Mouse (Mus musculus) intestine, embryonic 14.5 days (tissue): ENCODE results near the gene Bex4. TPM values are rescaled to one million over a fixed set of nuclear protein-coding genes. Genes with fewer than 3 reads are reported as not detected.
"Not testable (repeated sequence)": the region's sequence is repeated elsewhere in the genome, so short reads cannot be mapped to it uniquely, and the experiment has no call there.

Experiments used
- ATAC-seq: fragments of 200-750 bp; cut with Nextera tagmentation; replicated peaks from 2 replicates; pipeline ENCODE4 v1.8.0; 2017; ENCODE audit warnings: low read depth, moderate number of reproducible peaks, moderate TSS enrichment, moderate library complexity; ENCODE audit not compliant: low FRiP score, low TSS enrichment
- DNase-seq: peaks from one replicate; pipeline ENCODE4 v3.0.0-alpha.2; 2018; ENCODE audit warnings: low spot score
- H3K27ac ChIP-seq: fragments of 300-500 bp; sonication (generic); 2 replicates; pipeline ENCODE4 v1.5.1; 2014; ENCODE audit warnings: low read depth, mild to moderate bottlenecking, control low read depth
- H3K27me3 ChIP-seq: fragments of 300-500 bp; sonication (generic); replicated peaks from 2 replicates; pipeline ENCODE4 v1.6.1; 2014; ENCODE audit warnings: low read length, control low read depth; ENCODE audit not compliant: control insufficient read depth, insufficient read depth
- H3K36me3 ChIP-seq: fragments of 300-500 bp; sonication (generic); 2 replicates; pipeline ENCODE4 v1.6.1; 2014; ENCODE audit warnings: low read length, control low read depth; ENCODE audit not compliant: control insufficient read depth, insufficient read depth
- H3K4me1 ChIP-seq: fragments of 300-500 bp; sonication (generic); replicated peaks from 2 replicates; pipeline ENCODE4 v1.6.1; 2014; ENCODE audit warnings: low read length, control low read depth, mixed read lengths; ENCODE audit not compliant: control insufficient read depth, insufficient read depth
- H3K4me2 ChIP-seq: fragments of 300-500 bp; sonication (generic); 2 replicates; pipeline ENCODE4 v1.6.1; 2014; ENCODE audit warnings: low read length
- H3K4me3 ChIP-seq: fragments of 300-500 bp; sonication (generic); 2 replicates; pipeline ENCODE4 v1.5.1; 2014; ENCODE audit warnings: low read depth, low read length, control low read depth, mixed read lengths
- H3K9ac ChIP-seq: fragments of 300-500 bp; sonication (generic); 2 replicates; pipeline ENCODE4 v1.6.1; 2014; ENCODE audit warnings: mild to moderate bottlenecking, low read length
- H3K9me3 ChIP-seq: fragments of 300-500 bp; sonication (generic); 2 replicates; pipeline ENCODE4 v1.6.1; 2016; ENCODE audit warnings: low read length, control low read depth; ENCODE audit not compliant: control insufficient read depth
- WGBS: fragments of 180-500 bp; shearing (Covaris S2); extraction: QIAGEN DNeasy Blood & Tissue Kit; methylation state at CpG from one replicate; pipeline ENCODE4 v1.1.7; 2014; 5-methylcytosine and 5-hydroxymethylcytosine counted together
- polyA plus RNA-seq: library from polyadenylated mRNA; unstranded; fragments of >200 nt; fragmentation: Nextera tagmentation; extraction: Ambion mirVana; gene quantifications from 2 replicates; pipeline ENCODE4 v1.2.1, GENCODE M21; 2014

Bex4 gene
- 190 and 192 TPM in 2 replicates for polyA plus RNA-seq

DNA sequence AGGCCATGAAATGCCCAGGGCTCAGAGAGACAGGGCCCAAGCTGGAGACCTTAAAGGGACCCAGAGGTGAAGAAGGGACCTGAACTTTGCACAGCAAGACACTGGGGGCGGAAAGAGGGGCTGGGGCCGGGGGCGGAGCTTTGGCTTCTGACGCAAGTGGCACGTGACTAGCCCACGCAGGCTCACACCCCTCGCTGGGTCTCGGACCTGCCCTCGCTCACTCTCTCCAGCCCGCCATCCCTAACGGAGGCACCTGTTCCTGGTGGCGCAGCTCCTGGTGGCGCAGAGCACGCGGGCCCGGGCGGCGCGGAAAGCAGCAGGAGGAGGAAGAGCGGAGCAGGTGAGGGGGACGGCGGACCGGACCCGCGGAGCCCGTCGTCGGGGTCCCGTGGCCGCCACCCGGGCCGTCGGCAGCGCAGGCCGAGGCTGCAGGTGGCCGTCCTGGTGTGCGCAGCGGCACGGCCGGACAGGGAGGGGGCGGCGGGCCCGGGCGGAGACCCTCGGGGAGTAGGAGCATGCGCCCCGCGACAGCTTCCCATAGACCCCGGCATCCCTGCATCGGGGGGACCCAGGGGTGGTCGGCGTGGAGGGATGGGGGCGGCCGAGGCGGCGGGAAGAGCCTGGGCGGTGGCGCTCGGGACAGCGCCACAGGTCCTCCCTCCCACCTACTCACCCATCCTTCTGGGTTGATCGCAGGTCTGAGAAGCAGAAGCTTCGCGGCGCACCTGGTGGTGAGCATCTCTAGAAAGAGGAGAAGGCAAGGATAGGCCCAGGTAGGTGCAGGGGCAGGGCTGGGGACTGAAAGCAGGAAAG is at the start of gene Bex4:
Gene Bex4 (plus strand): TSS at position 170 of the 813 bp plus-strand sequence.
- Histone ChIP-seq H3K4me3 (peak within 1 kb of the TSS; percentile 24), H3K4me2 (peak within 1 kb of the TSS; percentile 30)
- not testable (repeated sequence) for H3K4me1 ChIP-seq, H3K36me3 ChIP-seq, H3K9me3 ChIP-seq, H3K9ac ChIP-seq, H3K27me3 ChIP-seq, H3K27ac ChIP-seq
- 0% methylated on average over 2 of the region's 64 CpGs for WGBS
- DNase-seq (peak; percentile 51), ATAC-seq (peak; percentile 90)

DNA sequence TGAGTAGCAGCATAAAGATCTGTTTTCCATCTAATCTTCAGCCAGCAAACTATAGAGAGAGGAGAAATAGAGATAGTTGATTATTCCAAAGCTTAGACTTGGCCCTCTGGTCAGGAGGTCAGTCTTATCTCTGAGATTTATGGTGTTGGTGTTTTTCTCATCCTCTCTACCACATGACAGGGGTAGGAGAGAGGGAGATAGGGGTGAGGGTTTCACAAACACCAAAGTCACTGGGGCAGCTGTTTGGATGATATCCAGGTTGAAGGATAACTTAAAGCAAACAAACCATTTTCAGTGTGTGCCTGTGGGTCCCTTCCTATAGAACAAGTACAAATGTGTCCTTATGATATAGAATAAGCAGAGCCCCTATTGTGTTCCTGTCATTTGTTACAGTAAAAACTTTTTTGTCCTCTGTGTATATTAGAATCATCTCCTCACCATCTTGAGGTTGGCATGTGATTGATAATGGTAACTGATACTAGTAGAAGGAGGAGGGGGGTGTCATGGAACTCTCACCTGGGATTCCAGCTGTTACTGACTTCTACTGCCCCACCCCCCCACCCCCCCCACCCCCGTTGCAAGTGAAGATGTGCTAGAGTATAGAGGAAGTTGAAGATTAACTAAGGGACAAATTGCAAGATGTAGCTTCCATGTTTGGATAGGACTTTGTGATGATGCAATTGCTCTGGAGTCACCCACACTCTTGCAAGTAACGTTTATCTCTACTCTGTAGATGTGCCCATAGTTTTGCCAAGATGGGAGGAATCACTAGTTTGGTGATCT is 46.1 kb upstream of the Bex4 start:
- no peak for ATAC-seq
- H3K27ac ChIP-seq, result no peak overlapping the region

DNA sequence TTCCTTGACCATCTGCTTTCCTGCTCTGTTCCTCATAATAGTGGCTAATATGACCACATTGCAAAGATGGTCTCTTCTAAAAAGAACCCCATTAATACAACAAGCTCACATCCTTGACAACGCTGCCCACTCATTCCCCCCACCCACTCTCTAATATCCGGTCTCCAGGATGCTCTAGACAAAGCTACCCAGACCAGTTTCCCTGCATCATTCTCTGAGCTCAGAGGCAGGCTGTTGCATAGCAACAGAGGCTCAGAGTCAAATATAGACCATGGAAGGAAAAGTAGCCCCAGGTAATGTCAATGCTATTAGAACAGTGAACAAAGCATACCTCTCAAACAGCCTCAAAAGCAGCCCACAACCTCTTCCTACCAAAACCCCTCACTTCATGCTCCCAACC is 44.4 kb upstream of the Bex4 start:
- WGBS, result 45% methylated on average over 2 of the region's 2 CpGs
- Histone ChIP-seq H3K4me2 (no peak overlapping the region), H3K9me3 (no peaks in the 10 kb centered on the region), H3K9ac (no peak overlapping the region), H3K36me3 (no peaks in the 10 kb centered on the region), H3K4me3 (no peak overlapping the region), H3K27me3 (no peaks in the 10 kb centered on the region), H3K4me1 (no peaks in the 10 kb centered on the region), H3K27ac (no peak overlapping the region)
- DNase-seq (no peak), ATAC-seq (no peak)

More for the DNA sequence above, 46.1 kb upstream of the Bex4 start:
- no peak overlapping the region for H3K4me2 ChIP-seq
- H3K9ac ChIP-seq, result no peak overlapping the region
- WGBS, result 10% methylated on average over 2 of the region's 2 CpGs
- H3K4me3 ChIP-seq, result no peak overlapping the region
- H3K4me1 ChIP-seq, result no peaks in the 10 kb centered on the region
- no peaks in the 10 kb centered on the region for H3K27me3 ChIP-seq
- H3K36me3 ChIP-seq, result no peaks in the 10 kb centered on the region
- H3K9me3 ChIP-seq, result no peaks in the 10 kb centered on the region
- no peak for DNase-seq

DNA sequence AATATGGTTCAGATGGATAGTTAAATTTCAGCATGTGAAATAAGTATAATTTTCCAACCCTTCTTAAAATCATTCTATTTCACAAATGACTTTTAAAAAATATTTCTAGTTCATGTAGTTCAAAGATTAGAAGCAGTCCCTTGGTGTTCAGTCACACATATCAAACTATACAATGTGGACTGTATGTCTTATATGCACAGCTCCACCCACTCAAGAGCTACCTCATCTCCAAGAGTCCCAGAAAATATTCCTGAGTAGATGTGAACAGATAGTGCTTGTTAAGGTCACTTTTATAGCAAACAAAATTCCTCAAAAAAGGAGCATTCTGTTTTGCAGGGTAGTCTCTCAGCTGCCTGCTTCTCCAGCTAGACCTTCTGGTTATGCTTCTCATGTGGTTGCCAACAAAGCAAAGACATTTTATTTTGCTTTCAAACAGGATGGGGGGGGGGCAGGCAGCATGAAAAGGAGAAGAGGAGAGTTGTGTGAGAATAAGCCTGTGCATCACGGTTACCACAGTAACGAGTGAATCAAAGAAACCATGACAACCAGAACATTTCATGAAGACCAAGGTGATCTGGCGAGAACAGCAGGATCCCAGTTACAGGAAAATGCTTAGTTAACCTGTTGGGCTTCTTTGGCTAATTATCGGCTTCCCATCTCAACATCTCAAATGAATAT is 34.6 kb upstream of the Bex4 start:
- no peaks in the 10 kb centered on the region for H3K4me1 ChIP-seq
- 71% methylated on average over 4 of the region's 4 CpGs for WGBS
- H3K4me3 ChIP-seq, result no peak overlapping the region
- H3K36me3 ChIP-seq, result no peaks in the 10 kb centered on the region
- no peaks in the 10 kb centered on the region for H3K27me3 ChIP-seq
- no peak overlapping the region for H3K27ac ChIP-seq
- no peaks in the 10 kb centered on the region for H3K9me3 ChIP-seq
- DNase-seq, result no peak
- H3K4me2 ChIP-seq, result no peak overlapping the region
- no peak overlapping the region for H3K9ac ChIP-seq
- ATAC-seq, result no peak

DNA sequence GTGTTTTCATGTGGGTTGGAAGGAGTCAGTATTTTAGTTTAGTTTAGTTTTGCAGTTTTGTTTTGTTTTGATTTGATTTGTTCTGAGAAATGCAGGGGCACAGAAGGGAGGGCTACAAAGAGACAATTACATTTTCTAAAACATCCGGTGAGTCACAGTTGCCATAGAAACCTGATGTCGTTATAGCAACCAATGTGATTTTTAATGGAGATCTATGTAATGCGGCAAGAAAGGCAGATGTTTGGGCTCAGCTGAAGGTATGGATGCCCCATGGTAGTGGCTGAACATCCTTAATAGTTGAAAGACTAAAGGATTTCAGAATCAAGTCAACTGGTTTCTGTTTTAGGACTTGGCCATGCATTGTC is 34.1 kb upstream of the Bex4 start:
- H3K36me3 ChIP-seq, result no peaks in the 10 kb centered on the region
- no peaks in the 10 kb centered on the region for H3K9me3 ChIP-seq
- DNase-seq (no peak), ATAC-seq (no peak)
- H3K9ac ChIP-seq, result no peak overlapping the region
- H3K27ac ChIP-seq, result no peak overlapping the region
- H3K4me2 ChIP-seq, result no peak overlapping the region
- 56% methylated on average over 3 of the region's 3 CpGs for WGBS
- no peaks in the 10 kb centered on the region for H3K4me1 ChIP-seq
- H3K4me3 ChIP-seq, result no peak overlapping the region
- H3K27me3 ChIP-seq, result no peaks in the 10 kb centered on the region

GRCm38 (mm10) chrX:136107942-136108341 is 30.9 kb upstream of the Bex4 start:
- Histone ChIP-seq H3K9me3 (no peaks in the 10 kb centered on the region), H3K36me3 (no peaks in the 10 kb centered on the region), H3K4me3 (no peak overlapping the region), H3K27me3 (no peaks in the 10 kb centered on the region), H3K4me2 (no peak overlapping the region), H3K9ac (no peak overlapping the region), H3K4me1 (no peaks in the 10 kb centered on the region), H3K27ac (no peak overlapping the region)
- DNase-seq (peak; percentile 59), ATAC-seq (no peak)
- WGBS, result 40% methylated on average over 6 of the region's 6 CpGs

DNA sequence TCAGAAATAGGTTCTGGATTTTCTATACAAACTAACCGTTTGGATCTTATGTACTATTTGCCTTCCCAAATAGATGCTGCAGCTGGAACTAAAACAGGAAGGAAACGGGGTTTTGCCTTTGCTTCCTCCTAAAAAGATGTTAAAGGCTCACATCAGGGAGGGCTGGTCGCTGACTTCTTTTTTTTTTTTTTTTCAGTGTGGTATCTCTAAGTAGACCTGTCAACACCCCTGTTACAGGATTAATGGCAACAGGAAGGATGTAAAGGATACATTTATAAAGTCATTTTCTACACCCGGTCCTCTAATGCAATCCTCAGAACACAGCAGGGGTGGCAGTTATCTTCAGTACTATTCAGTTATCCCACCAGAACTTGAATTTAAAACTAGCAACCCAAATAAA is 23.8 kb upstream of the Bex4 start:
- Histone ChIP-seq H3K4me2 (peak overlapping the region; percentile 42), H3K36me3 (no peaks in the 10 kb centered on the region), H3K4me1 (no peaks in the 10 kb centered on the region), H3K4me3 (no peak overlapping the region), H3K9me3 (no peaks in the 10 kb centered on the region), H3K27ac (no peak overlapping the region), H3K27me3 (no peaks in the 10 kb centered on the region; the same call in 1 of the 2 replicates), H3K9ac (no peak overlapping the region)
- DNase-seq, result no peak
- 26% methylated on average over 4 of the region's 4 CpGs for WGBS
- ATAC-seq, result no peak

DNA sequence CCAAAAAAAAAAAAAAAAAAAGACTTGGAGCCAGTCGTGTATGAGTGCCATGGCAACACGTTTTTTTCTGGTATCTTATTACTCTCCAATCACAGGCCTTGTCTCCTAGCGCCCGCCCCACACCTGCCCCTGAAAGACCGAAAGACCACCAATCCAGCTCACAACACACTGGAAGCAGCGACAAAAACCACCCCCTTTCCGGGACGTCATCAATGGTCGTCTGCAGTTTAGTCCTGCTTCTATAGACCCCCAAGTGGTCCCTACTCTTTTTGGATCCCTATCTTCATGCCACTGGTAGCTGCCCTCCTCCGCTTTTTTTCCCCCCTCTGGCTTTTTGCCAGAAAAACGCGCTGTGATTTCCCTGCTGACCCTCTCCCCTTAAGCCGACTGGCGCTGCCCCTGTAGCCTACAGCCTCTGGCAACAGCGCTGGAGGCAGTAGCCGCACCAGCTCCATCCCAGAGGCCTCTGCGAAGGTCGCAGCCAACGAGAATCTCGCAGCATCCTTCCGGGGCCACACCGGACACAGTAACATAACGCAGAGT is 23.3 kb upstream of the Bex4 start:
- no peaks in the 10 kb centered on the region for H3K4me1 ChIP-seq
- no peak overlapping the region for H3K27ac ChIP-seq
- H3K36me3 ChIP-seq, result no peaks in the 10 kb centered on the region
- 17% methylated on average over 23 of the region's 23 CpGs for WGBS
- H3K27me3 ChIP-seq, result no peaks in the 10 kb centered on the region; the same call in 1 of the 2 replicates
- DNase-seq (peak; percentile 80), ATAC-seq (peak; percentile 91)
- peak overlapping the region; percentile 26 for H3K4me3 ChIP-seq
- H3K9me3 ChIP-seq, result no peaks in the 10 kb centered on the region
- peak overlapping the region; percentile 42 for H3K4me2 ChIP-seq
- no peak overlapping the region for H3K9ac ChIP-seq
